Mouse (Mus musculus): ENCODE measurements around the gene Naaladl2. TPM values are rescaled to one million over a fixed set of nuclear protein-coding genes. Genes with fewer than 3 reads are reported as not detected.

Naaladl2 gene
- total RNA-seq, 1 experiment: under 0.01 TPM

- Histone ChIP-seq H3K27ac (ENCODE audit: insufficient read depth, low read depth, low read length, poor library complexity, severe bottlenecking) (no peak overlapping the region), H3K4me1 (ENCODE audit: control insufficient read depth in 2 of 2, insufficient read depth in 2 of 2, low read length in 2 of 2, poor library complexity in 1 of 2) (no peaks in the 10 kb centered on the region), H3K4me3 (ENCODE audit: insufficient read depth in 1 of 2, low read depth in 1 of 2, low read length in 2 of 2, poor library complexity in 1 of 2, severe bottlenecking in 1 of 2) (no peak overlapping the region), H3K9ac (ENCODE audit: insufficient read depth, low read depth, low read length, poor library complexity, severe bottlenecking) (no peak overlapping the region), H3K36me3 (ENCODE audit: control insufficient read depth, insufficient read depth, low read length, poor library complexity, severe bottlenecking) (no peaks in the 10 kb centered on the region), H3K9me3 (ENCODE audit: control insufficient read depth, insufficient read depth, low read depth, low read length) (no peaks in the 10 kb centered on the region)
- in situ Hi-C loops (cut with MboI; ENCODE audit: low sequenced_read_pairs in 2 of 2, unreplicated experiment in 2 of 2): no loop called here
- no peak for TF ChIP-seq HCFC1 (IDR thresholded peaks at IDR 0.05; ENCODE audit: borderline replicate concordance, insufficient read depth, low read length)
- no peak for DNase-seq (ENCODE audit: low read depth, low spot score)
These were observed 610.1 kb downstream of the Naaladl2 start for GRCm38 (mm10) chr3:24533775-24534458.

- no peak overlapping the region for H3K27ac ChIP-seq (ENCODE audit: insufficient read depth, low read depth, low read length, poor library complexity, severe bottlenecking)
- no peak overlapping the region for H3K9ac ChIP-seq (ENCODE audit: insufficient read depth, low read depth, low read length, poor library complexity, severe bottlenecking)
- H3K9me3 ChIP-seq (ENCODE audit: control insufficient read depth, insufficient read depth, low read depth, low read length): no peaks in the 10 kb centered on the region
- no peak for DNase-seq (ENCODE audit: low read depth, low spot score)
- no peaks in the 10 kb centered on the region for H3K4me1 ChIP-seq (ENCODE audit: control insufficient read depth in 2 of 2, insufficient read depth in 2 of 2, low read length in 2 of 2, poor library complexity in 1 of 2)
- TF ChIP-seq MAFK (IDR thresholded peaks at IDR 0.05; ENCODE audit: insufficient read depth, low read depth, low read length) (no peak), HCFC1 (IDR thresholded peaks at IDR 0.05; ENCODE audit: borderline replicate concordance, insufficient read depth, low read length) (no peak), ZC3H11A (IDR thresholded peaks at IDR 0.05; ENCODE audit: borderline replicate concordance, low read depth, low read length) (no peak), ZNF384 (IDR thresholded peaks at IDR 0.05; ENCODE audit: low read depth, low read length) (no peak)
- in situ Hi-C loops (cut with MboI; ENCODE audit: low sequenced_read_pairs in 2 of 2, unreplicated experiment in 2 of 2): no loop called here
- no peaks in the 10 kb centered on the region for H3K36me3 ChIP-seq (ENCODE audit: control insufficient read depth, insufficient read depth, low read length, poor library complexity, severe bottlenecking)
- H3K4me3 ChIP-seq (ENCODE audit: insufficient read depth in 1 of 2, low read depth in 1 of 2, low read length in 2 of 2, poor library complexity in 1 of 2, severe bottlenecking in 1 of 2): no peak overlapping the region
These were observed 629.1 kb downstream of the Naaladl2 start for GRCm38 (mm10) chr3:24514918-24515317.

- Histone ChIP-seq H3K9ac (ENCODE audit: insufficient read depth, low read depth, low read length, poor library complexity, severe bottlenecking) (no peak overlapping the region), H3K9me3 (ENCODE audit: control insufficient read depth, insufficient read depth, low read depth, low read length) (no peaks in the 10 kb centered on the region), H3K4me3 (ENCODE audit: insufficient read depth in 1 of 2, low read depth in 1 of 2, low read length in 2 of 2, poor library complexity in 1 of 2, severe bottlenecking in 1 of 2) (no peak overlapping the region), H3K27ac (ENCODE audit: insufficient read depth, low read depth, low read length, poor library complexity, severe bottlenecking) (no peak overlapping the region), H3K4me1 (ENCODE audit: control insufficient read depth in 2 of 2, insufficient read depth in 2 of 2, low read length in 2 of 2, poor library complexity in 1 of 2) (no peaks in the 10 kb centered on the region), H3K36me3 (ENCODE audit: control insufficient read depth, insufficient read depth, low read length, poor library complexity, severe bottlenecking) (no peaks in the 10 kb centered on the region)
- in situ Hi-C loops (cut with MboI; ENCODE audit: low sequenced_read_pairs in 2 of 2, unreplicated experiment in 2 of 2): no loop called here
- TF ChIP-seq ZNF384 (IDR thresholded peaks at IDR 0.05; ENCODE audit: low read depth, low read length): no peak
- no peak for TF ChIP-seq HCFC1 (IDR thresholded peaks at IDR 0.05; ENCODE audit: borderline replicate concordance, insufficient read depth, low read length)
- no peak for TF ChIP-seq MAFK (IDR thresholded peaks at IDR 0.05; ENCODE audit: insufficient read depth, low read depth, low read length)
- TF ChIP-seq ZC3H11A (IDR thresholded peaks at IDR 0.05; ENCODE audit: borderline replicate concordance, low read depth, low read length): no peak
- no peak for TF ChIP-seq CHD2 (IDR thresholded peaks at IDR 0.05; ENCODE audit: low read depth, low read length)
- DNase-seq (ENCODE audit: low read depth, low spot score): no peak
These were observed 657.5 kb downstream of the Naaladl2 start for GRCm38 (mm10) chr3:24486456-24487112.

GRCm38 (mm10) chr3:24463941-24464340 is 680.1 kb downstream of the Naaladl2 start:
- Histone ChIP-seq H3K9me3 (ENCODE audit: control insufficient read depth, insufficient read depth, low read depth, low read length) (no peaks in the 10 kb centered on the region), H3K4me1 (ENCODE audit: control insufficient read depth in 2 of 2, insufficient read depth in 2 of 2, low read length in 2 of 2, poor library complexity in 1 of 2) (no peaks in the 10 kb centered on the region), H3K4me3 (ENCODE audit: insufficient read depth in 1 of 2, low read depth in 1 of 2, low read length in 2 of 2, poor library complexity in 1 of 2, severe bottlenecking in 1 of 2) (no peak overlapping the region), H3K36me3 (ENCODE audit: control insufficient read depth, insufficient read depth, low read length, poor library complexity, severe bottlenecking) (no peaks in the 10 kb centered on the region), H3K9ac (ENCODE audit: insufficient read depth, low read depth, low read length, poor library complexity, severe bottlenecking) (no peak overlapping the region), H3K27ac (ENCODE audit: insufficient read depth, low read depth, low read length, poor library complexity, severe bottlenecking) (no peak overlapping the region)
- no peak for TF ChIP-seq HCFC1 (IDR thresholded peaks at IDR 0.05; ENCODE audit: borderline replicate concordance, insufficient read depth, low read length)
- no peak for TF ChIP-seq CHD2 (IDR thresholded peaks at IDR 0.05; ENCODE audit: low read depth, low read length)
- TF ChIP-seq ZNF384 (IDR thresholded peaks at IDR 0.05; ENCODE audit: low read depth, low read length): no peak
- no peak for TF ChIP-seq MAFK (IDR thresholded peaks at IDR 0.05; ENCODE audit: insufficient read depth, low read depth, low read length)
- no peak for TF ChIP-seq ZC3H11A (IDR thresholded peaks at IDR 0.05; ENCODE audit: borderline replicate concordance, low read depth, low read length)
- DNase-seq (ENCODE audit: low read depth, low spot score): no peak
- in situ Hi-C loops (cut with MboI; ENCODE audit: low sequenced_read_pairs in 2 of 2, unreplicated experiment in 2 of 2): no loop called here
